Mouse (Mus musculus) liver (tissue): Measurements from ENCODE around the gene Msantd3.

Experiments
- DNase-seq: peaks from one replicate; pipeline ENCODE4 v3.0.0-alpha.2; 2020; ENCODE audit warnings: mixed read lengths

The Msantd3 gene

GRCm38 (mm10) chr4:48610251-48610650, 70.5 kb downstream of the Msantd3 start:
- DNase-seq, result no peak
